In genomic region chr11:53736771-53737572, GRCm38 (mm10) we compare ENCODE assay signal across 8 mouse cellular contexts. TPM values are rescaled to one million over a fixed set of nuclear protein-coding genes. Genes with fewer than 3 reads are reported as not detected.
DNase-seq lines count a peak whose midpoint lies in the region; ATAC-seq and TF ChIP-seq lines count a peak whose summit lies in the region.

No protein-coding gene starts in this region.

- 51% methylated on average over 14 of the region's 14 CpGs for WGBS in forebrain, embryonic 11.5 days
- WGBS in large intestine, adult 2 months, result 47% methylated on average over 14 of the region's 14 CpGs
- 36% methylated on average over 14 of the region's 14 CpGs for WGBS in liver, embryonic 16.5 days (ENCODE audit: insufficient replicate concordance)
- 45% methylated on average over 14 of the region's 14 CpGs for WGBS in neural tube, embryonic 15.5 days

- DNase-seq in brain, embryonic 14.5 days (ENCODE audit: low read depth), result peak; percentile 84
- DNase-seq in forebrain, embryonic 11.5 days (ENCODE audit: low spot score), result peak; percentile 87
- DNase-seq in heart, postnatal 10 days, result peak; percentile 76 to 86
- DNase-seq in large intestine, adult 2 months (ENCODE audit: low read depth, low spot score), result peak; percentile 66
- peak; percentile 91 for DNase-seq in testis, postnatal 10 days (ENCODE audit: low spot score)

- H3K27me3 ChIP-seq in E14TG2a.4 (ENCODE audit: insufficient read depth, low read length), result peaks cover 3% of the 10 kb centered on the region; the same call in 1 of the 2 replicates
- no peaks in the 10 kb centered on the region for H3K27me3 ChIP-seq in forebrain, embryonic 11.5 days (ENCODE audit: control insufficient read depth, insufficient read depth, low read length)
- H3K27me3 ChIP-seq in liver, embryonic 16.5 days (ENCODE audit: control insufficient read depth, insufficient read depth, low read depth, low read length), result no peaks in the 10 kb centered on the region
- H3K27me3 ChIP-seq in neural tube, embryonic 15.5 days (replicated peaks), result no peaks in the 10 kb centered on the region

- peak; percentile 69 for TF ChIP-seq CTCF in E14TG2a.4 (conservative IDR thresholded peaks at IDR 0.05; ENCODE audit: low read length)
- TF ChIP-seq CTCF in brain, embryonic 14.5 days (IDR thresholded peaks at IDR 0.05; ENCODE audit: borderline replicate concordance, extremely low read depth, insufficient read depth, insufficient read length), result peak; percentile 67

- intact Hi-C loops in heart, postnatal 10 days (cut with DNase I), result loop anchor here (1.0 to 2.0 kb wide), 2 partner anchors 113 to 266 kb away; partner anchors contain the start of gene Gm9837

- H3K27ac ChIP-seq in forebrain, embryonic 11.5 days (ENCODE audit: low read depth, low read length), result no peak overlapping the region
- H3K27ac ChIP-seq in liver, embryonic 16.5 days (ENCODE audit: low read length), result no peak overlapping the region
- H3K27ac ChIP-seq in neural tube, embryonic 15.5 days (replicated peaks), result no peak overlapping the region

- no peaks in the 10 kb centered on the region for H3K36me3 ChIP-seq in E14TG2a.4 (ENCODE audit: insufficient read depth, low read length)
- H3K36me3 ChIP-seq in forebrain, embryonic 11.5 days (ENCODE audit: control insufficient read depth, insufficient read depth, low read length), result no peaks in the 10 kb centered on the region
- H3K36me3 ChIP-seq in liver, embryonic 16.5 days (ENCODE audit: control insufficient read depth, insufficient read depth), result no peaks in the 10 kb centered on the region
- H3K36me3 ChIP-seq in neural tube, embryonic 15.5 days, result no peaks in the 10 kb centered on the region

- no peaks in the 10 kb centered on the region for H3K9me3 ChIP-seq in E14TG2a.4 (ENCODE audit: low read length)
- no peaks in the 10 kb centered on the region for H3K9me3 ChIP-seq in forebrain, embryonic 11.5 days (ENCODE audit: control insufficient read depth, low read length)
- no peaks in the 10 kb centered on the region for H3K9me3 ChIP-seq in liver, embryonic 16.5 days (replicated peaks; ENCODE audit: control insufficient read depth, low read length)
- H3K9me3 ChIP-seq in neural tube, embryonic 15.5 days (replicated peaks), result no peaks in the 10 kb centered on the region

- peak; percentile 33; the same call in 1 of the 2 replicates for ATAC-seq in forebrain, embryonic 11.5 days (replicated peaks; ENCODE audit: low FRiP score)
- peak; percentile 48; the same call in 1 of the 2 replicates for ATAC-seq in liver, embryonic 16.5 days (ENCODE audit: low read depth)
- peak; percentile 55 for ATAC-seq in neural tube, embryonic 15.5 days (ENCODE audit: low FRiP score)

- H3K9ac ChIP-seq in forebrain, embryonic 11.5 days (ENCODE audit: low read length), result no peak overlapping the region
- no peak overlapping the region for H3K9ac ChIP-seq in liver, embryonic 16.5 days (ENCODE audit: low read depth, low read length)
- no peak overlapping the region for H3K9ac ChIP-seq in neural tube, embryonic 15.5 days (replicated peaks)

- no peak overlapping the region for H3K4me3 ChIP-seq in E14TG2a.4 (replicated peaks; ENCODE audit: low read length)
- no peak overlapping the region for H3K4me3 ChIP-seq in forebrain, embryonic 11.5 days (ENCODE audit: low read depth, low read length)
- H3K4me3 ChIP-seq in liver, embryonic 16.5 days (ENCODE audit: low read depth, low read length), result no peak overlapping the region
- H3K4me3 ChIP-seq in neural tube, embryonic 15.5 days (replicated peaks), result no peak overlapping the region

- no peak overlapping the region for H3K4me2 ChIP-seq in forebrain, embryonic 11.5 days (ENCODE audit: low read depth, low read length, severe bottlenecking)
- no peak overlapping the region for H3K4me2 ChIP-seq in liver, embryonic 16.5 days (ENCODE audit: low read depth, low read length)
- H3K4me2 ChIP-seq in neural tube, embryonic 15.5 days, result no peak overlapping the region

- peaks cover 10% of the 10 kb centered on the region for H3K4me1 ChIP-seq in E14TG2a.4 (replicated peaks; ENCODE audit: low read depth, low read length)
- no peaks in the 10 kb centered on the region for H3K4me1 ChIP-seq in forebrain, embryonic 11.5 days (replicated peaks; ENCODE audit: control insufficient read depth, insufficient read depth, low read length)
- no peaks in the 10 kb centered on the region for H3K4me1 ChIP-seq in liver, embryonic 16.5 days (ENCODE audit: control insufficient read depth, low read depth, low read length)
- 0 out of 2 replicates have a peak, but pooled peaks cover 5% of the 10 kb centered on the region for H3K4me1 ChIP-seq in neural tube, embryonic 15.5 days

- TF ChIP-seq POLR2A in brain, embryonic 14.5 days (IDR thresholded peaks at IDR 0.05; ENCODE audit: borderline replicate concordance, extremely low read depth, insufficient read depth, insufficient read length, poor library complexity, severe bottlenecking), result no peak

RNA-seq across cellular contexts. Expression of gene Il5, which starts 16.4 kb away (rescaled TPM):
- polyA plus RNA-seq in brain, embryonic 14.5 days (2012; rRNA removed), result 0.08 TPM in 1 of 2 replicates, not detected in the other
- polyA plus RNA-seq in forebrain, embryonic 11.5 days (2014; fragmentation: Nextera tagmentation; extraction: Ambion mirVana), result not detected in 2 replicates
- not detected for total RNA-seq in heart, postnatal 10 days (2021)
- polyA plus RNA-seq in large intestine, adult 2 months (2012; rRNA removed), result 0.10 TPM in 1 of 2 replicates, not detected in the other
- not detected in 2 replicates for polyA plus RNA-seq in liver, embryonic 16.5 days (2015; fragmentation: Nextera tagmentation; extraction: Ambion mirVana)
- polyA plus RNA-seq in neural tube, embryonic 15.5 days (2015; fragmentation: Nextera tagmentation; extraction: Ambion mirVana), result 0.15 TPM in 1 of 2 replicates, not detected in the other

RNA-seq across cellular contexts. Expression of gene Rad50, which starts 29.9 kb away (rescaled TPM):
- polyA plus RNA-seq in brain, embryonic 14.5 days (2012; rRNA removed), result 4.0 and 6.4 TPM in 2 replicates
- polyA plus RNA-seq in forebrain, embryonic 11.5 days (2014; fragmentation: Nextera tagmentation; extraction: Ambion mirVana), result 24.3 and 27.6 TPM in 2 replicates
- total RNA-seq in heart, postnatal 10 days (2021), result 10 to 100 TPM in 1 of 2 experiments, 1 to 10 TPM in 1; 10.0 to 11.2 TPM
- 5.0 TPM in 2 replicates for polyA plus RNA-seq in large intestine, adult 2 months (2012; rRNA removed)
- polyA plus RNA-seq in liver, embryonic 16.5 days (2015; fragmentation: Nextera tagmentation; extraction: Ambion mirVana), result 12.4 and 12.9 TPM in 2 replicates
- polyA plus RNA-seq in neural tube, embryonic 15.5 days (2015; fragmentation: Nextera tagmentation; extraction: Ambion mirVana), result 12.1 and 19.1 TPM in 2 replicates

RNA-seq across cellular contexts. Expression of gene Irf1, which starts 32.8 kb away (rescaled TPM):
- polyA plus RNA-seq in brain, embryonic 14.5 days (2012; rRNA removed), result 2.7 and 3.4 TPM in 2 replicates
- polyA plus RNA-seq in forebrain, embryonic 11.5 days (2014; fragmentation: Nextera tagmentation; extraction: Ambion mirVana), result 4.0 and 4.3 TPM in 2 replicates
- 10 to 100 TPM; 15.3 to 18.4 TPM for total RNA-seq in heart, postnatal 10 days (2021)
- 171 and 271 TPM in 2 replicates for polyA plus RNA-seq in large intestine, adult 2 months (2012; rRNA removed)
- polyA plus RNA-seq in liver, embryonic 16.5 days (2015; fragmentation: Nextera tagmentation; extraction: Ambion mirVana), result 14.8 and 17.7 TPM in 2 replicates
- 3.9 and 23.3 TPM in 2 replicates for polyA plus RNA-seq in neural tube, embryonic 15.5 days (2015; fragmentation: Nextera tagmentation; extraction: Ambion mirVana)

RNA-seq across cellular contexts. Expression of gene Gm17334, which starts 36.0 kb away (rescaled TPM):
- 0.13 TPM in 1 of 2 replicates, not detected in the other for polyA plus RNA-seq in brain, embryonic 14.5 days (2012; rRNA removed)
- polyA plus RNA-seq in forebrain, embryonic 11.5 days (2014; fragmentation: Nextera tagmentation; extraction: Ambion mirVana), result not detected in 2 replicates
- total RNA-seq in heart, postnatal 10 days (2021), result under 1 TPM in 1 of 2 experiments, not detected in 1; 0.30 TPM
- 1.5 and 1.9 TPM in 2 replicates for polyA plus RNA-seq in large intestine, adult 2 months (2012; rRNA removed)
- polyA plus RNA-seq in liver, embryonic 16.5 days (2015; fragmentation: Nextera tagmentation; extraction: Ambion mirVana), result 0.19 TPM in 1 of 2 replicates, not detected in the other
- 0.34 TPM in 1 of 2 replicates, not detected in the other for polyA plus RNA-seq in neural tube, embryonic 15.5 days (2015; fragmentation: Nextera tagmentation; extraction: Ambion mirVana)
